Mouse (Mus musculus) erythroblast, adult 5-6 weeks (primary cell): ENCODE measurements around the gene Zfp638. TPM values are rescaled to one million over a fixed set of nuclear protein-coding genes. Genes with fewer than 3 reads are reported as not detected.

ENCODE experiments used
- total RNA-seq, 2 experiments: library from RNA; stranded (forward) in 1 of 2; stranded (reverse) in 1 of 2; fragments of 150-400 nt in 1 of 2; fragments of 200-764, 138-1000 nt in 1 of 2; gene quantifications; 2 replicates each; pipeline versions ENCODE4 v1.2.3 to v1.2.4; 2015 to 2017; ENCODE audit warnings: low replicate concordance in 2 of 2

Gene Zfp638
- total RNA-seq, 2 experiments from 2014 or later, result 82.2 to 82.6 TPM

Other genes starting within 250 kb of the Zfp638 start
- gene Clec4f, start 210.9 kb upstream of the Zfp638 start, total RNA-seq (2015; ENCODE audit: low replicate concordance), result not detected in 2 replicates
- not detected in 2 replicates for gene Clec4f, start 210.9 kb upstream of the Zfp638 start, total RNA-seq (2017; ENCODE audit: low replicate concordance)
- not detected in 2 replicates for gene Cd207, start 189.3 kb upstream of the Zfp638 start, total RNA-seq (2015; ENCODE audit: low replicate concordance)
- gene Cd207, start 189.3 kb upstream of the Zfp638 start, total RNA-seq (2017; ENCODE audit: low replicate concordance), result not detected in 2 replicates
- not detected in 2 replicates for gene Vax2, start 155.8 kb upstream of the Zfp638 start, total RNA-seq (2015; ENCODE audit: low replicate concordance)
- not detected in 2 replicates for gene Vax2, start 155.8 kb upstream of the Zfp638 start, total RNA-seq (2017; ENCODE audit: low replicate concordance)
- gene Atp6v1b1, start 124.1 kb upstream of the Zfp638 start, total RNA-seq (2015; ENCODE audit: low replicate concordance), result not detected in 2 replicates
- gene Atp6v1b1, start 124.1 kb upstream of the Zfp638 start, total RNA-seq (2017; ENCODE audit: low replicate concordance), result not detected in 2 replicates
- not detected in 2 replicates for gene Ankrd53, start 104.5 kb upstream of the Zfp638 start, total RNA-seq (2015; ENCODE audit: low replicate concordance)
- not detected in 2 replicates for gene Ankrd53, start 104.5 kb upstream of the Zfp638 start, total RNA-seq (2017; ENCODE audit: low replicate concordance)
- 14.2 and 28.2 TPM in 2 replicates for gene Tex261, start 91.3 kb upstream of the Zfp638 start, total RNA-seq (2015; ENCODE audit: low replicate concordance)
- gene Tex261, start 91.3 kb upstream of the Zfp638 start, total RNA-seq (2017; ENCODE audit: low replicate concordance), result 8.1 and 8.6 TPM in 2 replicates
- gene Nagk, start 72.1 kb upstream of the Zfp638 start, total RNA-seq (2015; ENCODE audit: low replicate concordance), result 1.9 and 7.9 TPM in 2 replicates
- 3.5 and 3.9 TPM in 2 replicates for gene Nagk, start 72.1 kb upstream of the Zfp638 start, total RNA-seq (2017; ENCODE audit: low replicate concordance)
- gene Paip2b, start 35.4 kb upstream of the Zfp638 start, total RNA-seq (2015; ENCODE audit: low replicate concordance), result 0.19 and 1.9 TPM in 2 replicates
- gene Paip2b, start 35.4 kb upstream of the Zfp638 start, total RNA-seq (2017; ENCODE audit: low replicate concordance), result 2.7 and 3.5 TPM in 2 replicates
- gene Dysf, start 141.5 kb downstream of the Zfp638 start, total RNA-seq (2015; ENCODE audit: low replicate concordance), result not detected in 2 replicates
- gene Dysf, start 141.5 kb downstream of the Zfp638 start, total RNA-seq (2017; ENCODE audit: low replicate concordance), result under 0.01 and 0.28 TPM in 2 replicates